Mouse (Mus musculus): ENCODE measurements around the gene Krtap27-1. TPM values are rescaled to one million over a fixed set of nuclear protein-coding genes. Genes with fewer than 3 reads are reported as not detected.

Gene Krtap27-1
- polyA plus RNA-seq, 1 experiment from 2014 or later = not detected

- H3K4me2 ChIP-seq (ENCODE audit: low read depth, low read length) = no peak overlapping the region
- ATAC-seq (replicated peaks; ENCODE audit: insufficient number of reproducible peaks, low FRiP score, low TSS enrichment, low read depth) = no peak
- H3K4me3 ChIP-seq (ENCODE audit: low read depth, low read length) = no peak overlapping the region
- H3K27me3 ChIP-seq (ENCODE audit: control insufficient read depth, insufficient read depth, low read length) = no peaks in the 10 kb centered on the region
- no peaks in the 10 kb centered on the region for H3K9me3 ChIP-seq (replicated peaks; ENCODE audit: control insufficient read depth, low read length)
- H3K4me1 ChIP-seq (ENCODE audit: control insufficient read depth, insufficient read depth, low read length) = no peaks in the 10 kb centered on the region
- H3K27ac ChIP-seq (replicated peaks; ENCODE audit: low read depth, low read length) = no peak overlapping the region
- no peak overlapping the region for H3K9ac ChIP-seq (replicated peaks; ENCODE audit: low read length)
- DNase-seq (ENCODE audit: low spot score) = no peak
- H3K36me3 ChIP-seq (replicated peaks; ENCODE audit: control insufficient read depth, insufficient read depth, low read depth, low read length) = no peaks in the 10 kb centered on the region
- WGBS = 59% methylated on average over 2 of the region's 2 CpGs
These were observed 9.8 kb upstream of the Krtap27-1 start for GRCm38 (mm10) chr16:88681282-88681681.

- WGBS = 75% methylated on average over 6 of the region's 6 CpGs
- no peaks in the 10 kb centered on the region for H3K4me1 ChIP-seq (ENCODE audit: control insufficient read depth, insufficient read depth, low read length)
- no peak for ATAC-seq (replicated peaks; ENCODE audit: insufficient number of reproducible peaks, low FRiP score, low TSS enrichment, low read depth)
- H3K4me2 ChIP-seq (ENCODE audit: low read depth, low read length) = no peak overlapping the region
- no peak overlapping the region for H3K9ac ChIP-seq (replicated peaks; ENCODE audit: low read length)
- no peaks in the 10 kb centered on the region for H3K27me3 ChIP-seq (ENCODE audit: control insufficient read depth, insufficient read depth, low read length)
- H3K36me3 ChIP-seq (replicated peaks; ENCODE audit: control insufficient read depth, insufficient read depth, low read depth, low read length) = no peaks in the 10 kb centered on the region
- H3K4me3 ChIP-seq (ENCODE audit: low read depth, low read length) = no peak overlapping the region
- no peaks in the 10 kb centered on the region for H3K9me3 ChIP-seq (replicated peaks; ENCODE audit: control insufficient read depth, low read length)
- no peak overlapping the region for H3K27ac ChIP-seq (replicated peaks; ENCODE audit: low read depth, low read length)
- no peak for DNase-seq (ENCODE audit: low spot score)
These were observed 7.6 kb upstream of the Krtap27-1 start for GRCm38 (mm10) chr16:88679099-88679498.

GRCm38 (mm10) chr16:88657426-88657825 is 14.0 kb downstream of the Krtap27-1 start:
- no peak overlapping the region for H3K27ac ChIP-seq (replicated peaks; ENCODE audit: low read depth, low read length)
- DNase-seq (ENCODE audit: low spot score) (peak; percentile 12), ATAC-seq (replicated peaks; ENCODE audit: insufficient number of reproducible peaks, low FRiP score, low TSS enrichment, low read depth) (no peak)
- no peak overlapping the region for H3K4me3 ChIP-seq (ENCODE audit: low read depth, low read length)
- no peaks in the 10 kb centered on the region for H3K4me1 ChIP-seq (ENCODE audit: control insufficient read depth, insufficient read depth, low read length)
- no peaks in the 10 kb centered on the region for H3K36me3 ChIP-seq (replicated peaks; ENCODE audit: control insufficient read depth, insufficient read depth, low read depth, low read length)
- H3K9me3 ChIP-seq (replicated peaks; ENCODE audit: control insufficient read depth, low read length) = no peaks in the 10 kb centered on the region
- H3K27me3 ChIP-seq (ENCODE audit: control insufficient read depth, insufficient read depth, low read length) = no peaks in the 10 kb centered on the region
- no peak overlapping the region for H3K9ac ChIP-seq (replicated peaks; ENCODE audit: low read length)
- WGBS = 57% methylated on average over 1 of the region's 1 CpGs
- H3K4me2 ChIP-seq (ENCODE audit: low read depth, low read length) = no peak overlapping the region

GRCm38 (mm10) chr16:88651952-88652351 is 19.5 kb downstream of the Krtap27-1 start:
- Histone ChIP-seq H3K4me1 (ENCODE audit: control insufficient read depth, insufficient read depth, low read length) (no peaks in the 10 kb centered on the region), H3K27me3 (ENCODE audit: control insufficient read depth, insufficient read depth, low read length) (no peaks in the 10 kb centered on the region), H3K9ac (replicated peaks; ENCODE audit: low read length) (no peak overlapping the region), H3K36me3 (replicated peaks; ENCODE audit: control insufficient read depth, insufficient read depth, low read depth, low read length) (no peaks in the 10 kb centered on the region), H3K4me2 (ENCODE audit: low read depth, low read length) (no peak overlapping the region), H3K4me3 (ENCODE audit: low read depth, low read length) (no peak overlapping the region), H3K27ac (replicated peaks; ENCODE audit: low read depth, low read length) (no peak overlapping the region), H3K9me3 (replicated peaks; ENCODE audit: control insufficient read depth, low read length) (no peaks in the 10 kb centered on the region)
- 71% methylated on average over 2 of the region's 2 CpGs for WGBS
- DNase-seq (ENCODE audit: low spot score) = no peak
- no peak for ATAC-seq (replicated peaks; ENCODE audit: insufficient number of reproducible peaks, low FRiP score, low TSS enrichment, low read depth)

DNA sequence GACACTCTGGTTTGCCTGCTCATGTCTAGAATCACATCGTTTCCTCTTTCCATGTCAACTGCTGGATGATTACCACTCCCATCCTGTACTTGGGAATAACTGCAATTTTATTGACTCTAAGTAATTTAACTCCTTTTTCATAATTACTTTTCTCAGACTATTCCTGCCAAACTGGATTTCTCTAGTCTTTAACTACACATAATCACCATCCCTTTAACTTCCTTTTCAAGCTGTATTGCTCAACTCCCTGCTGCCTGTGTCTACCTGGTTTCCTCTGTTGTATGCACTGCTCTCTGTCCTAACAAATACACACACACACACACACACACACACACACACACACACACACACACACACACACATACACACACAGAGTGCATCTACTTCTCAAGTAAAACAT is 20.4 kb downstream of the Krtap27-1 start:
- H3K4me2 ChIP-seq (ENCODE audit: low read depth, low read length) = no peak overlapping the region
- no peak for ATAC-seq (replicated peaks; ENCODE audit: insufficient number of reproducible peaks, low FRiP score, low TSS enrichment, low read depth)
- no peak overlapping the region for H3K9ac ChIP-seq (replicated peaks; ENCODE audit: low read length)
- H3K27ac ChIP-seq (replicated peaks; ENCODE audit: low read depth, low read length) = no peak overlapping the region
- no peaks in the 10 kb centered on the region for H3K27me3 ChIP-seq (ENCODE audit: control insufficient read depth, insufficient read depth, low read length)
- WGBS = 93% methylated on average over 1 of the region's 1 CpGs
- no peaks in the 10 kb centered on the region for H3K9me3 ChIP-seq (replicated peaks; ENCODE audit: control insufficient read depth, low read length)
- H3K4me1 ChIP-seq (ENCODE audit: control insufficient read depth, insufficient read depth, low read length) = no peaks in the 10 kb centered on the region
- H3K4me3 ChIP-seq (ENCODE audit: low read depth, low read length) = no peak overlapping the region
- no peak for DNase-seq (ENCODE audit: low spot score)
- no peaks in the 10 kb centered on the region for H3K36me3 ChIP-seq (replicated peaks; ENCODE audit: control insufficient read depth, insufficient read depth, low read depth, low read length)

DNA sequence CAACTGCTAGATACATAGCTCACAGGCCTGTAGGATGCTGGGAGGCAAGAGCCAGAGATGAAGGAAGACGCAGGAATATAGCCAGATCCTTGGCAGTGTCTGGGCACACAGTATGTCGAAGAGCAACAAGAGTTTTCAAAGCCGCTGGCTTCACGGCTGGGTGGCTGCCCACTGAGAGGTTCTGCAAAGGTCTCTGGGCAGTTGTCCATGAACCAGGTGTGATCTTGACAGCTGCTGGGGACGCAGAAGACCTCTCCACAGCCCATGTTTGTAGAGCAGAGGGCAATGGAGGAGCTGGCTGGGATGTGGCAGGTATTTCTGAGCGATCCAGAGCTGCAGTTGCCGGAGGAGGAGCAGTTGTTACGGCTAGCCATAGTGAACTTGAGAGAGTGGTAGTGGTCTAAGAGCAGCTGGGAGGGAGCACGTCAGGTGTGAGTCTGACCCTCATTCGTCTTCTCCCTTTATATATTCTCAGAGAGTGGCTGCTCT is 24.1 kb downstream of the Krtap27-1 start, which contains the start of gene Krtap26-1:
Gene Krtap26-1, minus strand, starts transcription at position 439 of the 489 bp plus-strand sequence.
- no peak within 1 kb of the TSS for H3K4me3 ChIP-seq (ENCODE audit: low read depth, low read length)
- no peaks in the 10 kb centered on the region for H3K27me3 ChIP-seq (ENCODE audit: control insufficient read depth, insufficient read depth, low read length)
- H3K27ac ChIP-seq (replicated peaks; ENCODE audit: low read depth, low read length) = no peak within 1 kb of the TSS
- no peaks in the 10 kb centered on the region for H3K9me3 ChIP-seq (replicated peaks; ENCODE audit: control insufficient read depth, low read length)
- WGBS = 91% methylated on average over 10 of the region's 10 CpGs
- H3K4me1 ChIP-seq (ENCODE audit: control insufficient read depth, insufficient read depth, low read length) = no peaks in the 10 kb centered on the region
- no peak within 1 kb of the TSS for H3K4me2 ChIP-seq (ENCODE audit: low read depth, low read length)
- H3K36me3 ChIP-seq (replicated peaks; ENCODE audit: control insufficient read depth, insufficient read depth, low read depth, low read length) = no peaks in the 10 kb centered on the region
- no peak for DNase-seq (ENCODE audit: low spot score)
- no peak for ATAC-seq (replicated peaks; ENCODE audit: insufficient number of reproducible peaks, low FRiP score, low TSS enrichment, low read depth)
- H3K9ac ChIP-seq (replicated peaks; ENCODE audit: low read length) = no peak within 1 kb of the TSS

GRCm38 (mm10) chr16:88646366-88647111 is 24.9 kb downstream of the Krtap27-1 start:
- H3K36me3 ChIP-seq (replicated peaks; ENCODE audit: control insufficient read depth, insufficient read depth, low read depth, low read length) = no peaks in the 10 kb centered on the region
- H3K9me3 ChIP-seq (replicated peaks; ENCODE audit: control insufficient read depth, low read length) = no peaks in the 10 kb centered on the region
- no peak overlapping the region for H3K9ac ChIP-seq (replicated peaks; ENCODE audit: low read length)
- no peak overlapping the region for H3K4me3 ChIP-seq (ENCODE audit: low read depth, low read length)
- ATAC-seq (replicated peaks; ENCODE audit: insufficient number of reproducible peaks, low FRiP score, low TSS enrichment, low read depth) = no peak
- H3K4me2 ChIP-seq (ENCODE audit: low read depth, low read length) = no peak overlapping the region
- H3K27me3 ChIP-seq (ENCODE audit: control insufficient read depth, insufficient read depth, low read length) = no peaks in the 10 kb centered on the region
- no peaks in the 10 kb centered on the region for H3K4me1 ChIP-seq (ENCODE audit: control insufficient read depth, insufficient read depth, low read length)
- H3K27ac ChIP-seq (replicated peaks; ENCODE audit: low read depth, low read length) = no peak overlapping the region
- DNase-seq (ENCODE audit: low spot score) = no peak
- WGBS = 89% methylated on average over 8 of the region's 8 CpGs

DNA sequence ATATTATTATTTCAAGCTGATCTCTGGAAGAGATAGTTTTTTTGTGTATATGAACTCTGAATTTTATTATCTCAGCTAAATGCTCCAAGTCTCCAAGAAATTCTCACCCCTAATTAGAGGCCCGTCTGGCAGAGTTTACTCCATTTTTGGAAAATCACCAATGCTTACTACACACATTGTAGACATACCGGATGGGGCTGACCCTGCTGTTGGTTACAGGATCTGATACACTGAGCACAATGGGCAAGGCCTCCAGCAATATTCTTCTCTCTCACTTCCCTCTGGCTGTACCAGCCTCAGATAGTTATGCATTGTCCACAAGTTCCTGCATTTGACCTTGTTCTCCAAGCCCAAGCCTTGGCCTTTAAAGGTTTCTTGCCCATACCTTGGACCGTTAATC is 31.4 kb downstream of the Krtap27-1 start:
- H3K9me3 ChIP-seq (replicated peaks; ENCODE audit: control insufficient read depth, low read length) = no peaks in the 10 kb centered on the region
- no peak overlapping the region for H3K4me2 ChIP-seq (ENCODE audit: low read depth, low read length)
- H3K9ac ChIP-seq (replicated peaks; ENCODE audit: low read length) = no peak overlapping the region
- H3K27ac ChIP-seq (replicated peaks; ENCODE audit: low read depth, low read length) = no peak overlapping the region
- no peaks in the 10 kb centered on the region for H3K4me1 ChIP-seq (ENCODE audit: control insufficient read depth, insufficient read depth, low read length)
- H3K36me3 ChIP-seq (replicated peaks; ENCODE audit: control insufficient read depth, insufficient read depth, low read depth, low read length) = no peaks in the 10 kb centered on the region
- DNase-seq (ENCODE audit: low spot score) = no peak
- no peak for ATAC-seq (replicated peaks; ENCODE audit: insufficient number of reproducible peaks, low FRiP score, low TSS enrichment, low read depth)
- 78% methylated on average over 3 of the region's 3 CpGs for WGBS
- H3K27me3 ChIP-seq (ENCODE audit: control insufficient read depth, insufficient read depth, low read length) = no peaks in the 10 kb centered on the region
- H3K4me3 ChIP-seq (ENCODE audit: low read depth, low read length) = no peak overlapping the region
